Mouse (Mus musculus): ENCODE data around the gene Nsmce3. TPM values are rescaled to one million over a fixed set of nuclear protein-coding genes. Genes with fewer than 3 reads are reported as not detected.

The Nsmce3 gene
- total RNA-seq (2012; rRNA removed): 7.7 and 8.1 TPM in 2 replicates
- total RNA-seq (2014; rRNA removed): 9.0 and 9.1 TPM in 2 replicates
- 5.8 and 6.4 TPM in 2 replicates for polyA plus RNA-seq (2012; ENCODE audit: insufficient read length, low read depth)

DNA sequence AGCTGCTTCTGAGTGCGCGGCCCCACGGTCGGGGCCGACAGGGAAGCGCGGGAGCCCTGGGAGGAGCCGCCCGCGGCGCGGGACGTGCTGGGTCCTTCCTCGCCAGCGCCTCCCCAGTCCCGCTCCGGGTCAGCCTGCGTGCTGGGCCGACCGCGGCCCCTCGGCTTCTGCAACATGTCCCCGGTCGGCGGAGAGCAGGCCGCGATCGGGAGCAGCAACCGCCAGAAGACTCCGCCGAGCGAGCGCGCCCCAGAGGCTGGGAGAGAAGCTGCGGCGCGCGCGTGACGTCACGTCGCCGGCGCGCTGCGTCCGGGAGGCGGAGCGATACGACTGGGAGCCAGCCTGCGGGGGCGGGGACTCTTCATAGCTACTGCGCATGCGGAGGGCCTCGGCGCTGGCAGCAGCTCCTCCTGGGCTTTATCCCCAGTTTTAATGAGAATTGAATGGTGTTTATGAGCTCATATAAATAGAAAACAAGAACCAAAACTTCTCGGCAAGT, at the start of gene Nsmce3:
Gene Nsmce3 (minus strand): TSS at position 255 of the 499 bp plus-strand sequence.
- Histone ChIP-seq H3K9me3 (replicated peaks; ENCODE audit: low read length) (no peaks in the 10 kb centered on the region), H3K9ac (ENCODE audit: insufficient read depth, low read depth) (peak within 1 kb of the TSS; percentile 81), H3K27me3 (replicated peaks) (peaks cover 3% of the 10 kb centered on the region), H3K36me3 (replicated peaks in 1 of 2; ENCODE audit: control insufficient read depth in 1 of 2, insufficient read depth in 1 of 2, low read length in 1 of 2) (peaks cover 0 to 13% of the 10 kb centered on the region in 2 experiments), H3K79me2 (replicated peaks; ENCODE audit: control insufficient read depth, extremely low read depth, insufficient read depth, poor library complexity, severe bottlenecking) (peaks cover 15% of the 10 kb centered on the region), H3K4me1 (ENCODE audit: control insufficient read depth in 1 of 2, insufficient read depth in 2 of 2) (peaks cover 4 to 17% of the 10 kb centered on the region in 2 experiments), H3K4me2 (ENCODE audit: insufficient read depth, low read depth, poor library complexity, severe bottlenecking) (peak within 1 kb of the TSS; percentile 72), H3K4me3 (replicated peaks in 1 of 3; ENCODE audit: low read depth in 2 of 3, low read length in 2 of 3, poor library complexity in 1 of 3) (peak within 1 kb of the TSS; percentile 67 to 93 (median 93)), H3K27ac (ENCODE audit: insufficient read depth, low read depth) (peak within 1 kb of the TSS; percentile 38)
- dilution Hi-C loops (cut with MboI; ENCODE audit: extremely low pct_ligation_motif_present, extremely low pct_unique_long_range_greater_than_20kb, low sequenced_read_pairs): no loop called here
- in situ Hi-C loops (cut with MboI; ENCODE audit: low pct_ligation_motif_present, low pct_unique_long_range_greater_than_20kb, low sequenced_read_pairs): no loop called here
- TF ChIP-seq ZNF384 (IDR thresholded peaks at IDR 0.05; ENCODE audit: low read depth, low read length): no peak
- no peak for TF ChIP-seq USF2 (conservative IDR thresholded peaks at IDR 0.05; ENCODE audit: low read depth, low read length)
- no peak for TF ChIP-seq PAX5 (IDR thresholded peaks at IDR 0.05; ENCODE audit: low read length)
- peak; percentile 83 for TF ChIP-seq TCF12 (IDR thresholded peaks at IDR 0.05; ENCODE audit: low read depth, low read length)
- TF ChIP-seq ZKSCAN1 (IDR thresholded peaks at IDR 0.05; ENCODE audit: borderline replicate concordance, low read depth, low read length): no peak
- no peak for TF ChIP-seq CHD1 (IDR thresholded peaks at IDR 0.05; ENCODE audit: low read depth, low read length)
- TF ChIP-seq POLR2AphosphoS2 (IDR thresholded peaks at IDR 0.05; ENCODE audit: low read depth, low read length): peak; percentile 76
- TF ChIP-seq HCFC1 (IDR thresholded peaks at IDR 0.05; ENCODE audit: low read depth, low read length): peak; percentile 81
- no peak for TF ChIP-seq E2F4 (IDR thresholded peaks at IDR 0.05; ENCODE audit: insufficient replicate concordance, low read depth, low read length)
- peak; percentile 68 for TF ChIP-seq MXI1 (IDR thresholded peaks at IDR 0.05; ENCODE audit: low read depth, low read length)
- TF ChIP-seq ZMIZ1 (IDR thresholded peaks at IDR 0.05; ENCODE audit: low read depth, low read length): peak; percentile 36; the same call in 1 of the 2 replicates
- TF ChIP-seq SMC3 (IDR thresholded peaks at IDR 0.05; ENCODE audit: low read depth, low read length): no peak
- peak; percentile 90 for TF ChIP-seq NRF1 (IDR thresholded peaks at IDR 0.05; ENCODE audit: low read depth, low read length)
- TF ChIP-seq GABPA (IDR thresholded peaks at IDR 0.05; ENCODE audit: insufficient replicate concordance, low read depth, low read length): peak; percentile 31; the same call in 1 of the 2 replicates
- no peak for TF ChIP-seq CHD2 (IDR thresholded peaks at IDR 0.05; ENCODE audit: low read length)
- TF ChIP-seq MAFK (IDR thresholded peaks at IDR 0.05; ENCODE audit: insufficient replicate concordance, low read length): no peak
- no peak for TF ChIP-seq JUND (conservative IDR thresholded peaks at IDR 0.05; ENCODE audit: low read depth, low read length)
- TF ChIP-seq USF1 (IDR thresholded peaks at IDR 0.05; ENCODE audit: low read depth, low read length): no peak
- TF ChIP-seq TBP (conservative IDR thresholded peaks at IDR 0.05; ENCODE audit: low read depth, low read length): peak; percentile 55; the same call in 1 of the 2 replicates
- TF ChIP-seq MEF2A (IDR thresholded peaks at IDR 0.05; ENCODE audit: borderline replicate concordance, low read depth, low read length): no peak
- no peak for TF ChIP-seq UBTF (IDR thresholded peaks at IDR 0.05; ENCODE audit: low read depth, low read length)
- TF ChIP-seq EP300 (IDR thresholded peaks at IDR 0.05; ENCODE audit: low read length): no peak
- TF ChIP-seq RAD21 (IDR thresholded peaks at IDR 0.05; ENCODE audit: low read depth, low read length): no peak
- no peak for TF ChIP-seq RCOR1 (conservative IDR thresholded peaks at IDR 0.05; ENCODE audit: low read depth, low read length)
- TF ChIP-seq ELF1 (IDR thresholded peaks at IDR 0.05; ENCODE audit: low read depth, low read length): peak; percentile 56
- peak; percentile 16; the same call in 1 of the 2 replicates for TF ChIP-seq MAX (IDR thresholded peaks at IDR 0.05; ENCODE audit: low read length)
- no peak for TF ChIP-seq IRF4 (IDR thresholded peaks at IDR 0.05; ENCODE audit: low read depth, low read length)
- 0 out of 2 replicates have a peak, but pooled peaks have one; percentile 65 for TF ChIP-seq SIN3A (IDR thresholded peaks at IDR 0.05; ENCODE audit: low read length)
- TF ChIP-seq BHLHE40 (IDR thresholded peaks at IDR 0.05; ENCODE audit: low read depth, low read length): no peak
- TF ChIP-seq JUN (IDR thresholded peaks at IDR 0.05; ENCODE audit: insufficient read depth, low read depth, low read length): no peak
- TF ChIP-seq KAT2A (IDR thresholded peaks at IDR 0.05; ENCODE audit: insufficient replicate concordance, low read length): peak; percentile 67; the same call in 1 of the 2 replicates
- no peak for TF ChIP-seq MYC (IDR thresholded peaks at IDR 0.05; ENCODE audit: low read depth, low read length)
- no peak for TF ChIP-seq ZC3H11A (IDR thresholded peaks at IDR 0.05; ENCODE audit: low read depth, low read length)
- peak; percentile 79 for TF ChIP-seq NELFE (IDR thresholded peaks at IDR 0.05; ENCODE audit: low read depth, low read length)
- peak; percentile 89 for TF ChIP-seq POLR2A (IDR thresholded peaks at IDR 0.05; ENCODE audit: low read depth, low read length)
- no peak for TF ChIP-seq ETS1 (conservative IDR thresholded peaks at IDR 0.05; ENCODE audit: low read depth, low read length)
- peak in 1 of 2 experiments; percentile 37; a peak in 2 of 4 replicates for TF ChIP-seq CTCF (conservative IDR thresholded peaks at IDR 0.05 in 1 of 2, IDR thresholded peaks at IDR 0.05 in 1 of 2; ENCODE audit: low read depth in 2 of 2, low read length in 2 of 2)
- no peak for TF ChIP-seq MAZ (IDR thresholded peaks at IDR 0.05; ENCODE audit: low read depth, low read length)
- peak; percentile 89 for DNase-seq (ENCODE audit: extremely low read depth)
